Mouse (Mus musculus) liver, postnatal 0 days (tissue): ENCODE measurements at regions not wholly inside any gene's neighbourhood (a gene's known extent, or its start where the extent isn't known, plus 50 kb on each side); places are given as distances from the start of the nearest gene placed in this dataset.

Experiments used
- CTCF ChIP-seq: sonication (generic); IDR thresholded peaks from 2 replicates; pipeline ENCODE4 v1.5.1; 2016; ENCODE audit warnings: antibody characterized with exemption, low read depth
- EP300 ChIP-seq: IDR thresholded peaks from 2 replicates; pipeline ENCODE4 v1.6.1; 2016; ENCODE audit warnings: antibody characterized with exemption, low read depth, mild to moderate bottlenecking

DNA sequence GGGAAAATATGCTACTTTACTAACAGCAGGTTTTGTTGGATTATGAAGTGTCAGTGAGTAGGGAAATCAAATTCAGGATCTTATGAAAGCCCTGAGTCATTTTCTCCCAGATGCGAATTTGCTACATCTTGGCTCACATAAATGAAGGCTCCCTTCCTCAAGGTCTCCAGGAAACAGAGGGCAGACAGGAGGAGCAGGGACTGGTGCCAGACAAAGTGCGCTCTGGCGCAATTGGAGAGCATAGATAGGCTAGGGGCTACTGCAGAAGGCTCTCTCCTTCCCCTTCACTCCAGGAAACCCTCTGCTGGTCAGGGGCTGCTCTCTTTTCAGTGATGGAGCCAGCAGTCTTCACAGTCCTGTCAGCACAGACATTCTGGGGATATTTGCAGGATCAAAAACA lies 634.1 kb downstream of the Zfp706 start:
- TF ChIP-seq CTCF (no peak), EP300 (no peak)
